Comparison of ENCODE assay signal across 8 mouse cellular contexts in the genomic region with DNA sequence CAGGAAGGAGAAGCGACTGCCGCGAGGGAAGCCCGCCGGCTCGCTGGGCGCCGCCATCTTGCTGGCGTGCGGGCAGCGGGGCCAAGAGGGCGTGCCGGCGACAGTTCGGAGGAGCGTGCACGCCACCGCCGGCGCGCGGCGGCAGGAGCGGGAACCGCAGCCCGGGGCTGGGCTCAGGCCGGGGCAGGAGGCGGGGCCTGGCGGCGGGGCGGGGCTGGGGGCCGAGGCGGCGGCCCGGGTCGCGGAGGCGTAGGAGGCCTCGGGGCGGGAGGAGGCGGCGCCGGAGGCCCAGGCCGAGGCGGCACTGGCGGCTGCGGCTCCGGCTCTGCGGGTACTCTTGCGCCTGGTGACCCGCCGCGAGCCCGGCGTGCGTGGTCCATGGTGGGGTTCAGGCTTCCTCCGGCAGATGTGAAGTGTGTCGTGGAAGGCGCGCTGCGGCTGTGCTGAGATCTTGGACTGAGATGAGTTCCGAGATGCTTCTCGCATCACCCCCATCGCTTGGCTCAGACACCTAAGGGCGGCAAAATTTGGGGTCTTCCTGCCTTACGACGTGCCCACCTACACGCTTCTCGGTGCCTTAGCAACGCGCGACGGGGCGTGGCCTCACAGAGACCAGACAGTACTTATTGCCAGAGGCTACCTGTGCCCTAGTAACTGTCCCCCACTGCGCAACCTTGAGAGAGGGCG. TPM values are rescaled to one million over a fixed set of nuclear protein-coding genes. Genes with fewer than 3 reads are reported as not detected.
A peak's percentile ranks its signal among the peaks of the same experiment; 100 is the strongest.
DNase-seq lines count a peak whose midpoint lies in the region; ATAC-seq lines count a peak whose summit lies in the region.

A gene (minus strand): TSS at position 146 of the 687 bp plus-strand sequence.
A gene (plus strand): TSS at position 224 of the 687 bp plus-strand sequence.

- peaks cover 26% of the 10 kb centered on the region for H3K4me1 ChIP-seq in hindbrain, embryonic 12.5 days

- H3K27me3 ChIP-seq in hindbrain, embryonic 12.5 days = peaks cover 10% of the 10 kb centered on the region

- peak; percentile 91 for ATAC-seq in hindbrain, embryonic 12.5 days (ENCODE audit: low FRiP score)

- H3K36me3 ChIP-seq in hindbrain, embryonic 12.5 days = peaks cover 22% of the 10 kb centered on the region

- peak within 1 kb of the TSS; percentile 88 for H3K27ac ChIP-seq in hindbrain, embryonic 12.5 days

- H3K9me3 ChIP-seq in hindbrain, embryonic 12.5 days (replicated peaks) = no peaks in the 10 kb centered on the region

- peak within 1 kb of the TSS; percentile 78 for H3K4me3 ChIP-seq in hindbrain, embryonic 12.5 days

- H3K4me2 ChIP-seq in hindbrain, embryonic 12.5 days (replicated peaks) = peak within 1 kb of the TSS; percentile 77

- H3K9ac ChIP-seq in hindbrain, embryonic 12.5 days = peak within 1 kb of the TSS; percentile 90

- peak; percentile 94 for DNase-seq in Muller cell, postnatal 12 days (ENCODE audit: inconsistent ontology term)
- peak; percentile 89 for DNase-seq in cerebellum, adult 9-11 months
- peak; percentile 67 to 86 for DNase-seq in frontal cortex, postnatal 10 days (ENCODE audit: low spot score in 2 of 2)
- DNase-seq in layer of hippocampus, postnatal 36 days = peak; percentile 77 to 82
- peak; percentile 91 for DNase-seq in lung, postnatal 36 days
- DNase-seq in retina, postnatal 1 day = peak; percentile 92
- DNase-seq in urinary bladder, adult 18-20 months (ENCODE audit: low spot score in 2 of 2) = peak; percentile 78 to 85

- under 1% methylated on average over 63 of the region's 76 CpGs for WGBS in hindbrain, embryonic 12.5 days

RNA-seq across cellular contexts. Expression of the first gene that starts in this region (rescaled TPM):
- polyA plus RNA-seq in hindbrain, embryonic 12.5 days (2016; fragmentation: Nextera tagmentation; extraction: Ambion mirVana) = 42.2 and 42.4 TPM in 2 replicates
- total RNA-seq in layer of hippocampus, postnatal 36 days (2021) = 10 to 100 TPM; 17.0 to 22.7 TPM

RNA-seq across cellular contexts. Expression of the second gene that starts in this region (rescaled TPM):
- 3.6 and 4.8 TPM in 2 replicates for polyA plus RNA-seq in hindbrain, embryonic 12.5 days (2016; fragmentation: Nextera tagmentation; extraction: Ambion mirVana)
- 1 to 10 TPM; 2.5 to 3.0 TPM for total RNA-seq in layer of hippocampus, postnatal 36 days (2021)

Comparison
In these comparisons a context has a peak if more than half of its experiments do, and no peak if none do; other contexts are left out.
1. Peak in every context shown above with its lines: DNase-seq, ATAC-seq, H3K4me3 ChIP-seq and H3K27ac ChIP-seq.